Mouse (Mus musculus): ENCODE measurements around the gene Dpep3.

Dpep3 gene

GRCm38 (mm10) chr8:105975363-105975762 is 3.9 kb downstream of the Dpep3 start:
- DNase-seq (ENCODE audit: low spot score in 2 of 2): no peak

- no peak for DNase-seq (ENCODE audit: low spot score in 2 of 2)
These were observed 8.1 kb downstream of the Dpep3 start for GRCm38 (mm10) chr8:105971019-105971720.

GRCm38 (mm10) chr8:105969367-105969766 is 9.9 kb downstream of the Dpep3 start:
- no peak for DNase-seq (ENCODE audit: low spot score in 2 of 2)

GRCm38 (mm10) chr8:105966692-105967311 is 12.4 kb downstream of the Dpep3 start:
- no peak for DNase-seq (ENCODE audit: low spot score in 2 of 2)

GRCm38 (mm10) chr8:105965905-105966341 is 13.3 kb downstream of the Dpep3 start, which contains the start of gene Slc12a4:
Gene Slc12a4, minus strand, starts transcription at chr8:105966097.
- no peak for DNase-seq (ENCODE audit: low spot score in 2 of 2)

- DNase-seq (ENCODE audit: low spot score in 2 of 2): no peak
These were observed 13.8 kb downstream of the Dpep3 start for GRCm38 (mm10) chr8:105965266-105965904.

GRCm38 (mm10) chr8:105964506-105965265 is 14.5 kb downstream of the Dpep3 start:
- DNase-seq (ENCODE audit: low spot score in 2 of 2): no peak

GRCm38 (mm10) chr8:105961536-105961935 is 17.7 kb downstream of the Dpep3 start:
- DNase-seq (ENCODE audit: low spot score in 2 of 2): no peak

GRCm38 (mm10) chr8:105961101-105961500 is 18.1 kb downstream of the Dpep3 start:
- no peak for DNase-seq (ENCODE audit: low spot score in 2 of 2)

- DNase-seq (ENCODE audit: low spot score in 2 of 2): no peak
These were observed 19.9 kb downstream of the Dpep3 start for GRCm38 (mm10) chr8:105959350-105959749.

GRCm38 (mm10) chr8:105957813-105958212 is 21.4 kb downstream of the Dpep3 start:
- DNase-seq (ENCODE audit: low spot score in 2 of 2): no peak

- no peak for DNase-seq (ENCODE audit: low spot score in 2 of 2)
These were observed 22.7 kb downstream of the Dpep3 start for GRCm38 (mm10) chr8:105956556-105956955.

- no peak for DNase-seq (ENCODE audit: low spot score in 2 of 2)
These were observed 28.1 kb downstream of the Dpep3 start for GRCm38 (mm10) chr8:105951057-105951659.

- DNase-seq (ENCODE audit: low spot score in 2 of 2): peak in 1 of 2 experiments; percentile 57
These were observed 29.9 kb downstream of the Dpep3 start for GRCm38 (mm10) chr8:105949350-105949749.

- peak in 1 of 2 experiments; percentile 44 for DNase-seq (ENCODE audit: low spot score in 2 of 2)
These were observed 35.9 kb downstream of the Dpep3 start, which contains the start of gene Lcat for GRCm38 (mm10) chr8:105943321-105943739. Gene Lcat, minus strand, starts transcription at chr8:105943382.

- no peak for DNase-seq (ENCODE audit: low spot score in 2 of 2)
These were observed 36.7 kb downstream of the Dpep3 start for GRCm38 (mm10) chr8:105942542-105942941.

- no peak for DNase-seq (ENCODE audit: low spot score in 2 of 2)
These were observed 37.2 kb downstream of the Dpep3 start for GRCm38 (mm10) chr8:105942026-105942425.

- DNase-seq (ENCODE audit: low spot score in 2 of 2): no peak
These were observed 40.9 kb downstream of the Dpep3 start, which contains the start of gene Psmb10 for GRCm38 (mm10) chr8:105938306-105938669. Gene Psmb10, minus strand, starts transcription at chr8:105938444.

GRCm38 (mm10) chr8:105937496-105938305 is 41.5 kb downstream of the Dpep3 start:
- peak; percentile 54 to 60 for DNase-seq (ENCODE audit: low spot score in 2 of 2)

GRCm38 (mm10) chr8:105936866-105937475 is 42.3 kb downstream of the Dpep3 start:
- peak; percentile 87 for DNase-seq (ENCODE audit: low spot score in 2 of 2)

Measured in frontal cortex, postnatal 36 days (tissue).